Mouse (Mus musculus) olfactory bulb, adult 2 months (tissue): ENCODE results near the gene Efna2. TPM values are rescaled to one million over a fixed set of nuclear protein-coding genes. Genes with fewer than 3 reads are reported as not detected.

Experiments used
- H3K27ac ChIP-seq: fragments of 200-500 bp; 2 replicates; pipeline ENCODE4 v1.5.1; 2012; ENCODE audit warnings: low read depth, low read length; ENCODE audit not compliant: insufficient read depth
- H3K4me1 ChIP-seq: fragments of 200-500 bp; 2 replicates; pipeline ENCODE4 v1.6.1; 2012; ENCODE audit warnings: low read length; ENCODE audit not compliant: control insufficient read depth, insufficient read depth
- H3K4me3 ChIP-seq: fragments of 200-500 bp; 2 replicates; pipeline ENCODE4 v1.5.1; 2012; ENCODE audit warnings: mild to moderate bottlenecking, low read depth, low read length, moderate library complexity; ENCODE audit not compliant: insufficient read depth
- CTCF ChIP-seq: fragments of 200-500 bp; IDR thresholded peaks from 2 replicates; pipeline ENCODE4 v1.5.1; 2012; ENCODE audit warnings: low read depth, mild to moderate bottlenecking, low read length, moderate library complexity; ENCODE audit not compliant: insufficient read depth
- POLR2A ChIP-seq: fragments of 200-500 bp; IDR thresholded peaks from 2 replicates; pipeline ENCODE4 v1.6.1; 2012; ENCODE audit warnings: mild to moderate bottlenecking, low read depth, low read length, moderate library complexity; ENCODE audit not compliant: insufficient read depth
- WGBS: fragments of 180-500 bp; shearing (Covaris S2); methylation state at CpG from one replicate; pipeline ENCODE4 v1.1.7; 2018; 5-methylcytosine and 5-hydroxymethylcytosine counted together
- polyA plus RNA-seq: library from polyadenylated mRNA; stranded (reverse); fragments of >200 nt; gene quantifications from 2 replicates; pipeline ENCODE4 v1.2.4, GENCODE M21; 2012; ENCODE audit warnings: low replicate concordance; ENCODE audit not compliant: missing spikeins, insufficient read depth, insufficient read length

The Efna2 gene
- polyA plus RNA-seq, 1 experiment: not detected

DNA sequence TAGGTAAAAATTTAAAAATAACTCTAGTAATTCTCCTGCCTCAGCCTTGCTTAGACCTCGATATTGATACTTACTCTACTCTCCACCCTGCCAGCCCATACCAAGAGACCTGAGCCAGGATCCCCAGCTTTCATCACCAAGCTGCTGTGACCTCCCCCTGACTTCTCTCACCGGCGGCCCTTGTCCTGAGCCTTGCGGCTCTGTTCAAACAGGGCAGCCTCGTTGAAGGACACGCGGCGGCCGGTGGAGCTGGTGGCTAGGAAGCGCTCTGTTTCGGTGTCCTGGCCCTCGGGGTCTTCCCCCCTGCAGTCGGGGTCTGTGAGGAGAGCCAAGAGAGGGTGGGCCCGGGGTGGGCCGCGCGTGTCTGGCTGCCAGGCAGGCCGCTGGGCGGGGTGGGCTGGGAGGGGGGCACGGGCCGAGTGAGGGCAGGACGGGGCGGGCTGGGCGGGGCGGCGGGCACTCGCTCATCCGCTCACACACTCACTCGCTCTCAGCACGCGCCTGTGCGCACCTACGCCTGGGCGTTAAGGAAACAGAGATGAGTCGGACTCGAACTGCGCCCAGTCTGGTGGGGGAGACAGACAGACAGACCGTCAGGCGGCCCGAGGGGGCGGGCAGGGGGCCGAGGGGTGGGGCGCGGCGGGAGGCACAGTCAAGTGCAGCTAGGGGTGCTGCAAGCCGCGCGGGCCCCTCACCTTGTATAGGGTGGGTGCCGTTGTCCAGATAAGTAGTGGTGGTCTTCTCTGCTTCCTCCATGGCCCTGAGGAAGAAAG, 42.9 kb upstream of the Efna2 start:
- 32% methylated on average over 49 of the region's 49 CpGs for WGBS
- H3K27ac ChIP-seq: peak overlapping the region; percentile 95
- TF ChIP-seq POLR2A (no peak), CTCF (no peak)
- H3K4me1 ChIP-seq: peaks cover 52% of the 10 kb centered on the region
- peak overlapping the region; percentile 58 for H3K4me3 ChIP-seq

GRCm38 (mm10) chr10:80136952-80137625, 42.2 kb upstream of the Efna2 start:
- peak overlapping the region; percentile 99 for H3K27ac ChIP-seq
- H3K4me1 ChIP-seq: peaks cover 46% of the 10 kb centered on the region
- WGBS: 7% methylated on average over 29 of the region's 29 CpGs

GRCm38 (mm10) chr10:80137626-80138552, 41.4 kb upstream of the Efna2 start:
- TF ChIP-seq POLR2A (no peak; the same call in 1 of the 2 replicates), CTCF (no peak)
- WGBS: 3% methylated on average over 33 of the region's 33 CpGs
- H3K4me1 ChIP-seq: peaks cover 39% of the 10 kb centered on the region
- H3K27ac ChIP-seq: peak overlapping the region; percentile 99
- peak overlapping the region; percentile 89 for H3K4me3 ChIP-seq

More at GRCm38 (mm10) chr10:80136952-80137625, 42.2 kb upstream of the Efna2 start:
- peak overlapping the region; percentile 58 for H3K4me3 ChIP-seq
- no peak for TF ChIP-seq POLR2A
- no peak for TF ChIP-seq CTCF

DNA sequence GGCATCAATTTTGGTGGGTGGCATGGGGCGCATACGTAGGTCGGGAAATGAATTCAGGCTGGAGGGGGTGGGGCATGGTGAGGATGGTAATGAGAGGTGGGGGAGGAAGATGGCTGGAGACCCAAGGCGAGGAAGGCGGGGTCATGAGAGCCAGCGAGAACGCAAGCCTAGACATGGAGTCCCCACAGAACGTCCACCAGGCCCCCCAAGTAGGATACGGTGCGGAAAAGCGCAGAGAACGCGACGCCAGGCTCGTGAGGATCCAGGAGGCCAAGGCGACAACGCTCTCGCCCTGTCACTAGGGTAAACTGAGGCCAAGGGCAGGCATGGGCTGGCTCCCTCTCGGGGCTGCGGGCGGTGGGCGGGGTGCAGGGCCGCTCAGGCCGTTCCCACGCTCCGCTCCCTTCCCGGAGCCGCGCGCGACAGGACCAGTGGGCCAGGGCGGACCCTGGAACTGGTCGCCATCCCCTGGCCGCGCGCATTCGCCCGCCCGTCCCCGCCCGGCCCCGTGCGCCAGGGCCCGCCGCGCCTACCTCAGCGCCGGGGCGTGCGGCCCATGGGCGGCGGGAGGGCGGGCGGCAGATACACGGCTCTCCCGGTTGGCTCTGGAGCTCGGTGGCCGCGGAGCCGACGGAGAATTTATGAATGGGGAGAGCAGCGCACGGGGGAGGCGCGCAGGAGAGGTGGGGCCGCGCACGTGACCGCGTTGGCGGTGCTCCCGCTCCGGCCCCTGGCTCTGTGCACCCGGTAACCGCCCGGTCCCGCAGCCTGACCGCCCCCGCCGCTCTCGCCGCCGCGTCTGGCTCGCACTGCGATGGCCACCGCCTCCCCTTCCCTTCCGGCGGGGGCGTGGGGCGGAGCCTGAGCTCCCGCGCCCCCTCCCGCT, 40.5 kb upstream of the Efna2 start, which contains the start of gene Atp5d:
TSS of gene Atp5d (plus strand) at position 80 of the 886 bp plus-strand sequence.
- Histone ChIP-seq H3K4me1 (peaks cover 36% of the 10 kb centered on the region), H3K27ac (peak within 1 kb of the TSS; percentile 99), H3K4me3 (peak within 1 kb of the TSS; percentile 89)
- TF ChIP-seq POLR2A: peak; percentile 87
- TF ChIP-seq CTCF: no peak
- WGBS: under 1% methylated on average over 86 of the region's 94 CpGs

DNA sequence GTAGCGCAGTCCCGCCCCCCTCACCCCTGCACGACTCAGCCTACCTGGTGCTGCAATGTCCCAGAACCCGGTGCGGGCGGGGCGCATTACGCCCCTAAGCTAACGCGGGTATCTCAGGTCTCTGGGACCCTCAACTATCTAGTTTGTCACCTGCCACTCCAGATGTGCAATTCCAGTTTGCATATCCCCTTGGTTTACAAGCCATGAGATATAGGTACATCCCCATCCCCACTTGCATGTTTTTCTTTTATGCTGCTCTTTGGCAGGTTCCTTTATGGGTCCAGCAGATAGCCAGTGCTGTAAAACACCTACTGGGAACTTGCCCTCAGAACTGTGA, 39.9 kb upstream of the Efna2 start:
- WGBS: 2% methylated on average over 10 of the region's 10 CpGs
- H3K4me3 ChIP-seq: peak overlapping the region; percentile 89
- peak overlapping the region; percentile 0; the same call in 1 of the 2 replicates for H3K27ac ChIP-seq
- TF ChIP-seq POLR2A (no peak), CTCF (no peak)
- peaks cover 42% of the 10 kb centered on the region for H3K4me1 ChIP-seq

DNA sequence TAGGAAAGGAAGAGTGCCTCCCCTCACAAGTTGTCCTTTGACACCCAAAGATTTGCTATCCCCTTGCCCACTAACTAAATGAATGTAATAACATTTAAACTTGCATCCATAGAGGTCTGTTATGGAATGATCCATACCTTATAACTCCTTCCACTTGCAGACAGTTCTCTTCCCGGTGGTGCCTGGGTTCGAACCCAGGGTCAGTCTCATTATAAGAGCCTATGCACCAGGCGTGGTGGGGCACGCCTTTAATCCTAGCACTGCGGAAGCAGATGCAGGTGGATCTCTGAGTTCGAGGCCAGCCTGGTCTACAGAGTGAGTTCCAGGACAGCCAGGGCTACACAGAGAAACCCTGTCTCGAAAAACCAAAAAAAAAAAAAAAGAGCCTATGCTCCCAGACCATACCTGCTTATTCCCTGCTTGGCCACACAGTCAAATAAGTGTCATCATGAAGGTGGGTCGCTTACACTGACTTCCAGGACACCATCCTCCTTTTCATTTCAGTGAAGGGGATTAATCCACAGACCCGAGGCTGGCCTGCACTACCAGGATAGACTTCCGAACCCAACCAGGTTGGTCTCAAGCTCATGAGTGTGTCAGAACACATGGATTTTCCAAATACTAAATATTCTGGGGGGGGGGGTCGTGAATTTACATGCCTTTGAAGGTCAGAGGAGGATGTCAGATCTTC, 39.2 kb upstream of the Efna2 start:
- WGBS: 77% methylated on average over 11 of the region's 11 CpGs
- no peak overlapping the region for H3K27ac ChIP-seq
- H3K4me3 ChIP-seq: no peak overlapping the region
- TF ChIP-seq CTCF: no peak
- H3K4me1 ChIP-seq: peaks cover 43% of the 10 kb centered on the region

GRCm38 (mm10) chr10:80140666-80141035, 38.6 kb upstream of the Efna2 start, which contains the start of gene Cbarp:
TSS of gene Cbarp (minus strand) at chr10:80140835.
- H3K4me3 ChIP-seq: peak within 1 kb of the TSS; percentile 38
- TF ChIP-seq CTCF (no peak), POLR2A (no peak)
- peaks cover 48% of the 10 kb centered on the region for H3K4me1 ChIP-seq
- H3K27ac ChIP-seq: peak within 1 kb of the TSS; percentile 99
- 80% methylated on average over 10 of the region's 10 CpGs for WGBS
